Mouse (Mus musculus): ENCODE results near the gene Tead3. TPM values are rescaled to one million over a fixed set of nuclear protein-coding genes. Genes with fewer than 3 reads are reported as not detected.
A peak's percentile ranks its signal among the peaks of the same experiment; 100 is the strongest.

Gene Tead3
- total RNA-seq, 2 experiments from 2014 or later, result 26.3 to 30.2 TPM

DNA sequence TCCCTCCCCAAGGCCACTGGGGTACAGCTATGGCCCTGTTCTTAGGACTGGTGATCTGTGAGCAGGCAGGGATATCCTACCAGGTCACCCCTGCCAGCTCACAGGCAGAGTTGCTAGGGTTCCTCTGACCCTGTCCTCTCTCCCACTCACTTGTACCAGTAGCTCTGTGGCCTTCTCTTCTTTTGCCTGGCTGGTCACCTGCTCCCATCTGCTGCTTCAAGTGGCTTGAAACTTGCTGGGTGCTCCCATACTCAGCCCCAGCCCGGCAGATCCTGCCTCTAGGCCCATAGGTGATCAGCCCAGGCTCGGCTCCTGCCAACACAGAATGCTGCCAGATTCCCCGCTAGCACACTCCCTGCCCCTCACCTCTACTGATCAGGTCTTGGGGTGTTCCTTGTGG lies 49.8 kb downstream of the Tead3 start:
- no peak for DNase-seq

DNA sequence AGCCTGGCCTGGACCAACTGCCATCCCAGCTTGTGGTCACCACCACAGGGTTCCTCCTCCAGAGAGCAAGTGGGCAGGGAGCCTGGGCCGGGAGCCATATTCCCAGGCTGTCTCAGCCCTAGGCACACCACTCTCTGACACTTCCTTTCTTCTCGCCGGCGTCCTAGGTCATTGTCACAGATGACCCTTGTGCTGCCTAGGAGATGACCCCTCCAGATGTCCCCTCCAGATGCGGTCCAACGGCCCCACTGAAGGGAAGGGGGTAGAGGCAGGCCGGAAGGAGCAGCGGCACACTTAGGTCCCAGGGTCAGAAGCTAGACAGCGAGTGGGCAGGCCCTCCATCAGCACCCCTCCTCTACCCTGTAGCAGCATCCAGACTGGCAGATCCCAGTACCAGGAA lies 50.3 kb downstream of the Tead3 start:
- DNase-seq, result no peak

DNA sequence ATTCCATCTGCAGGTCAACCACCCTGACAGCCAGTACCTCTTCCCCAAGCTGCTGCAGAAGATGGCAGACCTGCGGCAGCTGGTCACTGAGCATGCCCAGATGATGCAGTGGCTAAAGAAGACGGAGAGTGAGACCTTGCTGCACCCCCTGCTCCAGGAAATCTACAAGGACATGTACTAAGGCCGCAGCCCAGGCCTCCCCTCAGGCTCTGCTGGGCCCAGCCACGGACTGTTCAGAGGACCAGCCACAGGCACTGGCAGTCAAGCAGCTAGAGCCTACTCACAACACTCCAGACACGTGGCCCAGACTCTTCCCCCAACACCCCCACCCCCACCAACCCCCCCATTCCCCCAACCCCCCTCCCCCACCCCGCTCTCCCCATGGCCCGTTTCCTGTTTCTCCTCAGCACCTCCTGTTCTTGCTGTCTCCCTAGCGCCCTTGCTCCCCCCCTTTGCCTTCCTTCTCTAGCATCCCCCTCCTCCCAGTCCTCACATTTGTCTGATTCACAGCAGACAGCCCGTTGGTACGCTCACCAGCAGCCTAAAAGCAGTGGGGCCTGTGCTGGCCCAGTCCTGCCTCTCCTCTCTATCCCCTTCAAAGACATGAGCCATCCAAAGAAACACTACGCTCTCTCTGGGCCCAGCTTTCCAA lies 50.8 kb downstream of the Tead3 start:
- DNase-seq, result no peak

DNA sequence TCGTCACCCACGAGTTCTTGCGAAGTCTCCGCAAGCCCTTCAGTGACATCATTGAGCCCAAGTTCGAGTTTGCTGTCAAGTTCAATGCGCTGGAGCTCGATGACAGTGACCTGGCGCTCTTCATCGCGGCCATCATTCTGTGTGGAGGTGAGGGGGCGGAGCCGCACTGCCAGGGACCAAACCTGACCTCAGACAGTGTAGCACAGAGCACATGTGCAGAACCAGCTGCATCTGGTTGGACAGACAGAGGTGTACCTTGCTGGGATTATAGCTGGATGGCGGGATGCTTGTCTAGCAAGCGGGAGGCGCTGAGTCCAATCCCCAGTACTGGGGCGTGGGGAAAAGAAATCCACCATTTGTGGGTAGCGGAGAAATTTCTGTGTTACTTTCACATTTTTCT lies 51.7 kb downstream of the Tead3 start:
- no peak for DNase-seq

DNA sequence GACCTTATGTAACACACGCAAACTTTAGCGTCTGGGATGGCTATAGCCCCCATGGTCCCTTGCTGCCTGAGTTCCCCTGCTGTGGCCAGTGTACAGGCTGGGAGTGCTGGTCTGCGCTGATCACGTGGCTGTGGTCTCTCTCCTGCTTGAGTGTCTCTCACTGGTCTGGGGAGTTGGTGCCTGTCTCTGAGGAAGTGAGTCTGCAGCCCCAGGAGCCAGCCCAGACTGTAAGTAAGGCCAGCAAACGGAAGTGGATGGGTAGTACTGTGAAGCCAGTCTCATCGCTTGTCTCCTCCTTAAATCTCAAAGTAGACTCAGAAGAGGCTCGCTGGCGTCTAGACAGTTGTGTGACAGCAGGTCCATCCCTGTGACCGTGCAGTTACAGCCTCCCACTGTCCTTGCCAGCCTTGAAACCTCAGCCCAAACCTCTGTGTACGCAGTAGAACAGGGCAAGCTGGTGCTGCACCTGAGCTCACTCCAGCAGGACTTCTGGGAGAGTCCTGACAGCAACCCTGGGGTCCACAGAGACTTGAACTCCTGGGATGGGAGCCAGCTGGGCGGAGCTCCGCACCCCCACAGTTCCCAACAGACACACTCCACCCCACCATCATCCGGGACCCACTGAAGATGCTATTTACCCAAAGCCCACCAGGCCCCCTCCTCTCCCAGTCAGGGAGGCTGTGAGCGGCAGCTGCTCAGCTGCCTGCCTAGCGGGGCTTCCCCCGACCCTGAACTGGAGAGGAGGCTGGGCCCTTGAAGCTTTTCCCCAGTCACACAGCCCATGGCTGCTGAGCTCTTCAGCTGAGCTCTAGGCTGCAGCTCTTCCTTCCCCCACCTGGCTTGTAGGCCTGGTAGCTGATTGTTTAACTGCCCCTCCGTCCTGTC lies 55.9 kb downstream of the Tead3 start:
- no peak for DNase-seq

DNA sequence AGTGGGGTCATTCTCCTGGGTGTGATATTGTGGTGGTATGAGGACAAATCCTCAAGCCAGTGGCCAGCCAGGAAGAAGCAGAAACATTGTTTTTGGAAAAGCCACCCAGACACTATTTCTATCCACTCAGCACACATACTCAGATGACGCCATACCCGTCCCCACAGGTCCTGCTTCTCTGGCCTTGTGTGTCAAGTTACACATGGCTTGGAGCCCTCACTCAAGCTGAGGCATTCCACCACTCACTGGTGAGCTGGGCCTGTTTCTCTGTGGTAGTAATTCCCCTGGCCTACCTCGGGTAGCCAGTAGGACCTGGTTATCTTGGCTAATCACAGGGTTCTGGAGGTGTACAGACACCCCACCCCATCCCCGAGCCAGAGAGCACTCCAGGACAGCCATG lies 56.9 kb downstream of the Tead3 start:
- DNase-seq, result no peak

DNA sequence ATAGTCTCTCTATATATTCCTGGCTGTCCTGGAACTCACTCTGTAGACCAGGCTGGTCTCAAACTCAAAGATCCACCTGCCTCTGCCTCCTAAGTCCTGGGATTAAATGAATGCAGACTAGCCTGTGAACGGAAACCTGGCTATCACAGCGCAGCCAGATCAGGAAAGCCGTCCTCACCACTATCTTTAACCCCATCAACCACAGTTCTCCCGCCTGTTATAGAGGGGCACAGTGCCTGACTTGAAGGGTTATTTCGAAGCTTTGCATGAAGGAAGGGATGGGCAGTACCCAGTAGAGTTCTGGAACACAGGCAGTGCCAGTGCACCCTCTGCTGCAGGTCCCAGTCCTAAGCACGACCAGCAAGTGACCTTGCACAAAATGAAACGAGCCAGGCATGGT lies 59.3 kb downstream of the Tead3 start:
- no peak for DNase-seq

DNA sequence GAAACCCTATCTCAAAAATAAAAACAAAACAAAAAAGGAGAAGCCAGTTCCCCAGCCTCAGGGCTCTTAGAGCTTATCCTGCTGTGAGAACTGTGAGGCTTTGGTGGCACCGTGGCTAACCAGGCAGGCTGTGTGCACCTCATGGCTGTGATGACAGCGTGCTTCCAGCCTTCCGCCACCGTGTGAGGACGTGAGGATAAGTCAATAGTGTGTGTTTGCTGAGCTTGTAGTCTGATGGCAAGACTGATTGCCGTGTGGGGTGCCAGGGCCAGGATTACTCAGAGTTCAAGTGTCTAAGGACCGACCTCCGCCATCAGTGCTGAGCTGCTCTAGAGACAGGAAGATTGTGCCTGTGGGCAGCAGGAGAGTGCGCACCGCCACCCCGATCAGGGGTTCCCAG lies 59.9 kb downstream of the Tead3 start:
- no peak for DNase-seq

DNA sequence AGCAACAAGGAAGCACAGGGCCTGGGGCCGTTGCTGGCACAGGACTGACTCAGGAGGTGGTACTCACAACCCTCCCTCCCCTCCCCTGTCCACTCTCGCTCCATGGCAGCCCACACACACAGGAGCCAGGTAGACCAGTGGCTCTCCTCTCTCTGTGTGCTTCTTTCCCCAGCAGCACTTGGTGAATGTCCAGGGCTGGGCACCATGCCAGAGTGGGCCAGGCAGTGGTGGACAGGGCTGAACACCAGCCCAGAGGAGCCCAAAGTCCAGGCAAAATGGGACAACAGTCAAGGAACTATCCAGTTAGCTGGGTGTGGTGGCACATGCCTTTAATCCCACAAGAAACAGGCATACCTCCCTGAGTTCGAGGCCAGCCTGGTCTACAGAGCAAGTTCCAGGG lies 60.4 kb downstream of the Tead3 start:
- peak; percentile 84 for DNase-seq

DNA sequence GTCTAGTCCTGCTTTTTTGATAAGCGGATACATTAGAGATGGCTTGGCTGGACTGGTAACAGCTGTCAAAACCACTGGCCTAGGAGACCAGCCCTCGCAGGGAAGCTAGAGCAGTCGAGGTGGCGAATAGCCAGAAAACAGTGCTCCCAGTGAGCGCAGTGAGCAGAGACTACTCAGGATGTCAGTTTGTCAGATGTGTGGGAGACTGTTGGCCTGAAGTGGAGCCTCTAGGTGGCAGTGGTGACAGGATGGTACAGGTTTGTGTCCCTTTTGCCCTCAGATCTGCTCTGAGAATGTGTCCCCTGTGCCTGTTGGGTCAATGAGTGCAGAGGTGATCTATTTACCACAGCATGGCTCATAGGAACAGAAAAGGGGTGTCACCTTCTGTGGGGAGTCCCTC lies 62.6 kb downstream of the Tead3 start:
- peak; percentile 37 for DNase-seq

DNA sequence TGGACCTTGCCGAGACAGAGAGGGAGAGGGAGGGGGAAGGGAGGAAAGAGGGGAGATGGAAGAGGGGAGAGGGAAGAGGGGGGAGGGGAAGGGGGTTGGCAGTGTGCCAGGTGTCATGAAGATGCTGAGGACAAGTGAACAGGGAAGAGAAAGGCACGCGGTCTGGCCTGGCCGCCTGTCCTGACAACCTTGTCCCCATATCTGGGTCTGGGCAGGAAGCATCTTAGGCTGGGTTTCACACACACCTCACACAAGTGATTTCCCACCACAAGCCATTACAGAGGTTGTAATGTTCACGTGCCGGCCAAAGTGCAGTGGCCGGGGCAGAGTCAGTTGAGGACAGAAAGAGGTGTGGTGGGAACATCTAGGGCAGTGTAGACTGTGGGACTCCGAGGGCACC lies 63.0 kb downstream of the Tead3 start:
- no peak for DNase-seq

DNA sequence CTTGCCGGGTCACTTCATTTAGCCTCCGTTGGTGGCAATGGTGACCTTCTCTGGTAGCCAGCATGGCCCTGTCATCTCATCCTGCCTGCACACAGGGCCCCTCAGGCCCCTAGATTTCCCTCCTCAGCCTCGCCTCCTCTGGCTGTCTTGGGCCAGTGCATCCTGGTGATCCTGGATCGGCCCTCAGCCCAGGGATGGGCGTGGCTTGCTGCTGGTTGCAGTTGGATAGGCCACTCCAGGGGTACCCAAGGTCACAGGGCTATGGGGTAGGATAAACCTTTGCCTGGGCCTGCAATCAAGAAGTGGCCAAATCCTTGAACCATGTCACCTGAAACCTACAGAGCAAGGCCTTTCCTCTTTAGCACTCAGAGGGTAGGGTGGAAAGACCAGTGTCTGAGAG lies 63.7 kb downstream of the Tead3 start:
- DNase-seq, result no peak

DNA sequence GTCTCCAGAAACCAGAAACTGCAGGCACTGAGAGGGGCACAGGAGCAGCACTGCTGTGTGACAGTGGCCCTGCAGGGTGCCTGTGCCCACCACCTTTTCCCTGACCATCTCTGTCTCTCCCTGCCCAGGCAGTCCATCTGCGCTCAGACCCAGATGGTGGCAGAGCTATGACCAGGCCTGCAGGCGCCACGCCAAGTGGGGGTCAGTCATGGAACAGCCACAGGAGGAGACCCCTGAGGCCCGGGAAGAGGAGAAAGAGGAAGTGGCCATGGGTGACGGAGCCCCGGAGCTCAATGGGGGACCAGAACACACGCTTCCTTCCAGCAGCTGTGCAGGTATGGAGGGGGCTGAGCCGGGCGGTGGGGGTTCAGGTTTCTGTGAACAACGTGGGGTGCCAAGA lies 64.5 kb downstream of the Tead3 start:
- DNase-seq, result no peak

DNA sequence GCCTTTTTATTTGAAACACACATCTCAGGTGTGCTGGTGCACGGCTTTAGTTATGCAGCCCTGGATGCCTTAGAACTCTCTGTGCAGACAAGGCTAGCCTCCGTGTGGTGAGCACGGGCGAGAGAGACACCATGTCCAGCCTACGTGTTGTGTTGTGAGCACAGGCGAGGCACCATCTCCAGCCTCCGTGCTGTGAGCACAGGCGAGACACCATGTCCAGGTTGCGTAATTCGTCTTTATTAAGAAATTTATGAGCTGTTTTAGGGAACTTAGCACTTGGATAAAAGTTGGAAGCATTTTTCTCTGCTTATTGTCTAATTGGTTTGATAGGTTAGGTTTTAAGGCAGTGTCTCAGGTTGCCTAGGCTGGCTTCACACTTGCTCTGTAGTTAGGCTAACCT lies 67.4 kb downstream of the Tead3 start:
- no peak for DNase-seq

DNA sequence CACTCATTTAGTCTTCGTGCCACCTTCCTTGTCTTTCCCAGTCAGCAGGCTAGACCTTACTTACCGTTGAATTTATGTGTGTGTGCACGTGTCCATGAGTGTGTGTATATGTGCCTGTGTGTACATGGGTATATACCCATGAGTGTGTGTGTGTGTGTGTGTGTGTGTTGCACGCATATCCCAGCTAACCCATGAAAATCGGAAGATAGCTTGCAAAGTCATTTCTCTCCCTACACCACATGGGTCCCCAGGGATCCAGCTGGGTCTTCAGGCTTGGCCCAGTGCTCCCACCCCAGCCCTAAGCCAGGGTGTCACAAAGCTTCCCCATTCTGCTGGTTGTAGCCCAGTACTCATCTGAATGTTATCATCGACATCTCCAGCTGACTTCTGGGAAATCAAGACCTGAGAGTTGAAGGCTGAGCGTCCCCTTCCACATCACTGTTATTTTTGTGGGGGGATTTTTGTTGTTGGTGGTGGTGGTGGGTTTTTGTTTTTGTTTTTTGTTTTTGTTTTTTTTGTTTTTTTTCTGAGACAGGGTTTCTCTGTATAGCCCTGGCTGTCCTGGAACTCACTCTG lies 68.7 kb downstream of the Tead3 start:
- DNase-seq, result no peak

Other genes with a start within 250 kb of the Tead3 start
- gene Scube3, start 208.7 kb downstream of the Tead3 start, total RNA-seq (2021), result 1 to 10 TPM; 1.1 to 1.4 TPM
- gene Zfp523, start 173.7 kb downstream of the Tead3 start, total RNA-seq (2021), result 10 to 100 TPM; 29.2 to 32.8 TPM
- gene Def6, start 143.0 kb downstream of the Tead3 start, total RNA-seq (2021), result 1 to 10 TPM; 2.8 to 3.3 TPM
- 10 to 100 TPM; 21.9 to 22.3 TPM for gene Ppard, start 118.1 kb downstream of the Tead3 start, total RNA-seq (2021)
- gene Fance, start 37.3 kb downstream of the Tead3 start, total RNA-seq (2021), result 10 to 100 TPM; 18.7 to 19.4 TPM
- 100 to 1,000 TPM; 663 to 665 TPM for gene Rpl10a, start 22.3 kb downstream of the Tead3 start, total RNA-seq (2021)
- 1 to 10 TPM; 1.0 to 1.5 TPM for gene Tulp1, start 14.4 kb upstream of the Tead3 start, total RNA-seq (2021)
- 10 to 100 TPM; 21.4 to 22.0 TPM for gene Fkbp5, start 166.7 kb upstream of the Tead3 start, total RNA-seq (2021)
- gene Armc12, start 180.0 kb upstream of the Tead3 start, total RNA-seq (2021), result not detected
- not detected for gene Clpsl2, start 198.6 kb upstream of the Tead3 start, total RNA-seq (2021)
- not detected for gene Clps, start 209.9 kb upstream of the Tead3 start, total RNA-seq (2021)
- not detected for gene Lhfpl5, start 224.8 kb upstream of the Tead3 start, total RNA-seq (2021)